Mouse (Mus musculus) intestine, embryonic 14.5 days (tissue): ENCODE measurements at regions not wholly inside any gene's neighbourhood (a gene's known extent, or its start where the extent isn't known, plus 50 kb on each side); places are given as distances from the start of the nearest gene placed in this dataset.

Experiments used
- ATAC-seq: fragments of 200-750 bp; cut with Nextera tagmentation; replicated peaks from 2 replicates; pipeline ENCODE4 v1.8.0; 2017; ENCODE audit warnings: low read depth, moderate number of reproducible peaks, moderate TSS enrichment, moderate library complexity; ENCODE audit not compliant: low FRiP score, low TSS enrichment
- DNase-seq: peaks from one replicate; pipeline ENCODE4 v3.0.0-alpha.2; 2018; ENCODE audit warnings: low spot score
- H3K27ac ChIP-seq: fragments of 300-500 bp; sonication (generic); 2 replicates; pipeline ENCODE4 v1.5.1; 2014; ENCODE audit warnings: low read depth, mild to moderate bottlenecking, control low read depth
- H3K27me3 ChIP-seq: fragments of 300-500 bp; sonication (generic); replicated peaks from 2 replicates; pipeline ENCODE4 v1.6.1; 2014; ENCODE audit warnings: low read length, control low read depth; ENCODE audit not compliant: control insufficient read depth, insufficient read depth
- H3K36me3 ChIP-seq: fragments of 300-500 bp; sonication (generic); 2 replicates; pipeline ENCODE4 v1.6.1; 2014; ENCODE audit warnings: low read length, control low read depth; ENCODE audit not compliant: control insufficient read depth, insufficient read depth
- H3K4me1 ChIP-seq: fragments of 300-500 bp; sonication (generic); replicated peaks from 2 replicates; pipeline ENCODE4 v1.6.1; 2014; ENCODE audit warnings: low read length, control low read depth, mixed read lengths; ENCODE audit not compliant: control insufficient read depth, insufficient read depth
- H3K4me2 ChIP-seq: fragments of 300-500 bp; sonication (generic); 2 replicates; pipeline ENCODE4 v1.6.1; 2014; ENCODE audit warnings: low read length
- H3K4me3 ChIP-seq: fragments of 300-500 bp; sonication (generic); 2 replicates; pipeline ENCODE4 v1.5.1; 2014; ENCODE audit warnings: low read depth, low read length, control low read depth, mixed read lengths
- H3K9ac ChIP-seq: fragments of 300-500 bp; sonication (generic); 2 replicates; pipeline ENCODE4 v1.6.1; 2014; ENCODE audit warnings: mild to moderate bottlenecking, low read length
- H3K9me3 ChIP-seq: fragments of 300-500 bp; sonication (generic); 2 replicates; pipeline ENCODE4 v1.6.1; 2016; ENCODE audit warnings: low read length, control low read depth; ENCODE audit not compliant: control insufficient read depth
- WGBS: fragments of 180-500 bp; shearing (Covaris S2); extraction: QIAGEN DNeasy Blood & Tissue Kit; methylation state at CpG from one replicate; pipeline ENCODE4 v1.1.7; 2014; 5-methylcytosine and 5-hydroxymethylcytosine counted together

DNA sequence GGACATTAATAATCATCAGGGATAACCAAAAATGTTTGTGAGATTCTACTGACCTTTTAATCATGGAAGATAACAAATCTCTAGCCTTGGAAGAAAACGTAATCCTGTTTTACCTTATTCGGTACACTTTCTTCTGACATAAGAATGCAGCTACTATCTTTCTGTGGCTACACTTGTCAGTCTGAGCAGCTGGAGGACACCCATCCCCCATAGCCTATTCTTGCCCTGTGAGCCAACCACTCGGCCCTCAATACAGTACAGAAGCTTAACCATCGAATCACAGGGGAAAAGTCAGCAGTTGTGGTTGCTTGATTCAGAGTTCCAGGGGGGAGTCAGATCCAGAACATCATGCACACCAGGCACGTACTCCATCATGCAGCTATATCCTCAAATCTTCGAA is 74.9 kb upstream of the Cited2 start:
- WGBS = 68% methylated on average over 6 of the region's 6 CpGs
- Histone ChIP-seq H3K27me3 (no peaks in the 10 kb centered on the region), H3K9ac (no peak overlapping the region), H3K9me3 (no peaks in the 10 kb centered on the region), H3K36me3 (no peaks in the 10 kb centered on the region), H3K4me2 (no peak overlapping the region), H3K4me1 (no peaks in the 10 kb centered on the region), H3K27ac (no peak overlapping the region), H3K4me3 (no peak overlapping the region)
- DNase-seq (no peak), ATAC-seq (no peak)

DNA sequence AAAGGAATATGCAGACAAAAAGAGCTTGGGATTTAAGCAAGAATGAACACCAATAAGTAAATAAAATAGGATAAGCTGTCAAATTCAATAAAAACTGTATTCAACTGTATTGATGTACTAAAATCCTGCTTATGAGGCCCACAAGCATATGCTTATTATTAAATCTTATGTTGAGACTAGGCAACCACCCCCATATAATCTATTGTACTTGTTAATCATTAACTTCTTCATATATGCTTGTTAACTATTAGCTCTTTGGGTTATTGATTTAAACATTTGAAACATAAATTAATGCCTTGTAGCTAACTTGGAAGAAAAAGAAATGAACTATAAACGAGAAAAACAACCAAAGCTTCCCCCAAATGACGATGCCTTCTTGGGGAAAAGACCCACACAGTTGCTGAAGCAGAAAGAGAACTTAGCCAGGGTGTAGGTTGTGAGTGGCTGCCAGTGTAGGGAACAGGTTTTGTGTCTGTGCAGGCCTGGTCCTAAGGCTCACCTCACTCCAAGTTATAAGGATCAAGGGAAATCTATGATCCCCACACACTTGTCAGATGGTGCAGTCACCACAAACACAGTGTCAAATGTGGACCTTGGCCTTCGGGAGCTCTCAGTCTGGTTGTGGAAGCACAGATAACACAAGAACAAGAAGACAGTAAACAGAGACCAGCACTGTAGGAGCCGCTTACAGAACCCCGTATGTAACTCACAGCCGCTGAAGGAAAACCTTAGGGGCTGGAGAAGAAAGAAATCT is 71.8 kb upstream of the Cited2 start:
- Histone ChIP-seq H3K27ac (peak overlapping the region; percentile 64), H3K9ac (no peak overlapping the region), H3K36me3 (no peaks in the 10 kb centered on the region), H3K9me3 (no peaks in the 10 kb centered on the region), H3K4me1 (peaks cover 3% of the 10 kb centered on the region), H3K27me3 (no peaks in the 10 kb centered on the region), H3K4me3 (no peak overlapping the region), H3K4me2 (no peak overlapping the region)
- ATAC-seq = peak; percentile 77
- DNase-seq = peak; percentile 57
- WGBS = 63% methylated on average over 6 of the region's 6 CpGs

DNA sequence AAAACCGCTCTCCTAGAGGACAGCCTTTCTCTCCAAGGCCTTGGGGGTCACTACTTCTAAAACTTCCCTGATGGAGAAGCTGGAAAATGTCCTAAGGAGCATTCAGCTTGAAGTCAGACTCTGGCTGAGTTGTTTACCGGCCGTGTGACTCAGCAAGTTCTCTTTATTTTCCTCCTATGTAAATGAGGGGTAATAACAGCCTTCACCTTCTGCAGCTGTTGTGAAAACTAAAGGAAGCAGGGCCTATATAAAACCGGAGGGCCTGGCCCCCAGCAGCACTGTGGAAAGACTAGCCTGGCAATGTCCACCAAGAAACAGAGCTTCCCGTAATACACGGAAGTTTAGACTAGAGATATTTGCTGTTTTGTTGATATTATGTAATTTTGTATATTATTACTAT is 69.7 kb upstream of the Cited2 start:
- H3K4me1 ChIP-seq = peaks cover 3% of the 10 kb centered on the region
- H3K9ac ChIP-seq = no peak overlapping the region
- 43% methylated on average over 6 of the region's 6 CpGs for WGBS
- H3K4me3 ChIP-seq = no peak overlapping the region
- H3K27ac ChIP-seq = no peak overlapping the region
- no peaks in the 10 kb centered on the region for H3K36me3 ChIP-seq
- no peak overlapping the region for H3K4me2 ChIP-seq
- no peak for ATAC-seq
- H3K9me3 ChIP-seq = no peaks in the 10 kb centered on the region
- DNase-seq = peak; percentile 39
- H3K27me3 ChIP-seq = no peaks in the 10 kb centered on the region

DNA sequence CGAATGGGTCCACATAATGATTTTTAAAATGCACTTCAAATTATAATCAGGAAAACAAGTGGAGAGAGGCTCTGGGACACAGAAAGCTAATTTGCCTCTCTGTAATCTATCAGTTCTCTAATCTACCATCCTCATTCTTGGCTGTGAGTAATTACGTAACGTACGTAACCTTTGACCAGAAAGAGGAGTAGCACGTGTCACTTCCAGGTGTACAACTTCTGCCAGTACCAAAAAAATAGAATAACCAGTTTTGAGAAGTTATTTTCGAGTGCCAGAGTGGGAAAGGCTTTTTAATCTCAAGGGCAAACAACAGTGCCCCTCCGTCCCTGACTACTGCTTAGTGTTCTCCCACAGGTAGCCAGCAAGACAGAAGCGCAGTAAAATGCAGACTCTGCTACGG is 69.2 kb upstream of the Cited2 start:
- DNase-seq (no peak), ATAC-seq (no peak)
- no peak overlapping the region for H3K4me3 ChIP-seq
- WGBS = 69% methylated on average over 9 of the region's 9 CpGs
- peaks cover 3% of the 10 kb centered on the region for H3K4me1 ChIP-seq
- H3K36me3 ChIP-seq = no peaks in the 10 kb centered on the region
- H3K9me3 ChIP-seq = no peaks in the 10 kb centered on the region
- H3K27me3 ChIP-seq = no peaks in the 10 kb centered on the region
- H3K4me2 ChIP-seq = no peak overlapping the region
- no peak overlapping the region for H3K9ac ChIP-seq
- H3K27ac ChIP-seq = no peak overlapping the region

DNA sequence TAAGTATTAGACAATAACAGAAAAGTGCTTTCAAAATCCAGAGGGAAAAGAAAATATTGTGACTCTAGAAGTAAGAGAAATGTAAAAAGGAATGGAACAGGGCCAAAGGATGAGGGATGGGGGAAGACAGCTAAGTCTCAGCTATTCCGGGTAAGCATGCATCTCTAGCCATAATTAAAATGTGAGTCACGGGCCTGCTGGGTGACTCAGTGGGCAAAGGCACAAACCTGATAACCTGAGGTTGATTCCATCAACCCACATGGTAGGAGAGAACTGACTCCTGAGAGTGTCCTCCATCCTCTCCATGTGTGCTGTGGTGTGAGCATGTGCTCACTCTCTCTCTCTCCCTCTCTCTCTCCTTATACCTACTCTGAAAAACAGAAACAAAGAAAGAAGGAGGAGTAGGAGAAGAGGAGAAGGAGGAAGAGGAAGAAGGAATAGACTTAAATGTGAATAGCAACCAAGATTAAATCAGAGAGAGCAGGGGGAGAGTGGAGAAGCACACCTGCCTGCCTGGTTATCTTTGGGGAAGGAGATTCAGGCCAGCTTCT is 68.6 kb upstream of the Cited2 start:
- H3K4me3 ChIP-seq = no peak overlapping the region
- ATAC-seq = no peak; the same call in 1 of the 2 replicates
- 61% methylated on average over 2 of the region's 2 CpGs for WGBS

DNA sequence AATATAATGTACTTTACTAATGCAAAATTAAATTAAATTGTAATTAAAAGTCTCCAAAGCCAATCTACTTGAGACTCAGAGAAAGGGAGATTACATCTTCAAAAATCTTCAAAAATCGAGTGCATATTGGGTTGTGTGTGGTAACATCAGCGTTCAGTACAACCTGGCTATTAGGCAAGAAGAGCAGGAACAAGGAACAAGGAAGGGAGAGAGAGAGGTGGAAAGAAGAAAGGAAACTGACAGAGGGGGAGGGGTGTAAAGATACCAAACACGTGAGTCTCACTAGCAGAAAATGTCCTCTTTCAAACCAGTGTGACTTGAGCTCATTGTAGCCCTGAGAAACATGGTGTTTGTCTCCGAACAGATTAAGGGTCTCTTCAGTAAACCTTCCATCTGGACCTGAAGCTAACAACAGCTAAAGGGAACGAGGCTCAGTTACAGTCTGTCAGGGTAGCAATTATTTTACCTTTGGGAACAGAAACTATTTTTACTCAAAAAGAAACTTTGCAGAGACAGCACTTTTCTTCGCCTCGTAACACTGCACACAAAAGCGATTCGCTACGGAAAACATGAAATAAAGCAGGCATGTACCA is 67.5 kb upstream of the Cited2 start:
- Histone ChIP-seq H3K9me3 (no peaks in the 10 kb centered on the region), H3K27me3 (no peaks in the 10 kb centered on the region), H3K36me3 (no peaks in the 10 kb centered on the region), H3K9ac (no peak overlapping the region), H3K4me2 (peak overlapping the region; percentile 13), H3K27ac (no peak overlapping the region), H3K4me3 (no peak overlapping the region), H3K4me1 (peaks cover 3% of the 10 kb centered on the region)
- 53% methylated on average over 10 of the region's 10 CpGs for WGBS
- DNase-seq = no peak
- ATAC-seq = no peak

More for the DNA sequence above, 68.6 kb upstream of the Cited2 start:
- peaks cover 3% of the 10 kb centered on the region for H3K4me1 ChIP-seq
- H3K9ac ChIP-seq = no peak overlapping the region
- H3K9me3 ChIP-seq = no peaks in the 10 kb centered on the region
- H3K4me2 ChIP-seq = no peak overlapping the region
- H3K27ac ChIP-seq = no peak overlapping the region
- peak; percentile 47 for DNase-seq
- no peaks in the 10 kb centered on the region for H3K27me3 ChIP-seq
- H3K36me3 ChIP-seq = no peaks in the 10 kb centered on the region

DNA sequence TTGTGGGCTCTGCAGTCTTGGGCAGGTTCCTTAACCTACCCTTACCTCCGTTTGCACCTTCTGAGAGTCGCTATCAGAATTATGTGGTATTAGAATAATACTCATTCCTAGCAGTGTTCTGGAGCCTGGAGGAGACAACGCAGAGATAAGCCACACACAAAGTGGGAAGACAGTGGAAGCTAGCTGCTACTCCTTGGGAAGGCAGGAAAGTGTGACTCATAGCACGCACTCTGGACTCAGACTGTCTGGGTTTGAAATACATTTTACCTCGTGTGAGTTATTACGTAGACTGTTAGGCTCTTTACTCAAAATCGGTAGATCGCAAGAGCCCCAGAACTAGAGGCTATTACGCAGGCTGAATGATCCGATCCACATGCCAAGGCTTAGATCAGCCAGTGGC is 66.7 kb upstream of the Cited2 start:
- no peak overlapping the region for H3K27ac ChIP-seq
- H3K9me3 ChIP-seq = no peaks in the 10 kb centered on the region
- ATAC-seq = no peak
- H3K36me3 ChIP-seq = no peaks in the 10 kb centered on the region
- H3K4me2 ChIP-seq = no peak overlapping the region
- no peak overlapping the region for H3K4me3 ChIP-seq
- 71% methylated on average over 10 of the region's 10 CpGs for WGBS
- H3K9ac ChIP-seq = no peak overlapping the region
- DNase-seq = no peak
- peaks cover 3% of the 10 kb centered on the region for H3K4me1 ChIP-seq
- H3K27me3 ChIP-seq = no peaks in the 10 kb centered on the region

DNA sequence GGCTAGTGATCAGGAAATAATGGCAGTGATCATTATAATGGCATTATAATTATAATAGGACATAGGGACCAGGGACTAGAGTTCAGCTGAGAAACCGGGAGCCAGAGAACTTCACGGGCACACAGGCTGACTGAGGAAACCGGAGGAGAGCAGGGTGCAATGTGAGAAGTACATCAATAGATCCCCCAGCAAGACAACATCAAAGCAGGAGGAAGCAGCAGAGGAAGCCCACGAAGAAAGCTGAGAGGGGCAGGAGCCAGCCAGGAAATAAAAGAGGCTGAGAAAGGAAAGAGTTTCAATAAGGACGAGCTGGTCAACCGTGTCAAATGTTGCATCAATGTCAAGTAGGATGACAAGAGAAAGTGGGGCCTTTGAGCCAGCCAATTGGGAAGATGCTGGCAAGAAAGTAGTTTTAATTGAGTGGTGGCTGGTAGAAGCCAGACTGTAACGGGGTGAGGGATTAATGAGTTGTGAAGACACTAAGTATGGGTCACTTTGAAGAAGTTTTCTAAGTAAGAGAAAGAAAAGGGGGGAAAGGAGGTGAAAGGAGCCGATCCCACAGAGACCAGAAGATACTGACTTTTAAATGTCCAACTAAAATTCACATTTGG is 66.0 kb upstream of the Cited2 start:
- H3K27me3 ChIP-seq = no peaks in the 10 kb centered on the region
- H3K4me1 ChIP-seq = peaks cover 3% of the 10 kb centered on the region
- no peak for DNase-seq
- WGBS = 34% methylated on average over 8 of the region's 8 CpGs
- H3K9me3 ChIP-seq = no peaks in the 10 kb centered on the region
- H3K36me3 ChIP-seq = no peaks in the 10 kb centered on the region
- no peak overlapping the region for H3K9ac ChIP-seq
- no peak overlapping the region for H3K4me3 ChIP-seq
- H3K27ac ChIP-seq = no peak overlapping the region
- no peak overlapping the region for H3K4me2 ChIP-seq
- no peak for ATAC-seq
